Mouse (Mus musculus): ENCODE results near the gene Zfp354b. TPM values are rescaled to one million over a fixed set of nuclear protein-coding genes. Genes with fewer than 3 reads are reported as not detected.

Gene Zfp354b
- polyA plus RNA-seq, 1 experiment from 2014 or later: 1.7 TPM

GRCm38 (mm10) chr11:50938435-50938834 lies 7.0 kb upstream of the Zfp354b start:
- no peaks in the 10 kb centered on the region for H3K27me3 ChIP-seq (ENCODE audit: control insufficient read depth, insufficient read depth, low read length)
- H3K36me3 ChIP-seq (ENCODE audit: control insufficient read depth, insufficient read depth, low read length): no peaks in the 10 kb centered on the region
- ATAC-seq (ENCODE audit: low FRiP score, low TSS enrichment): no peak
- H3K4me1 ChIP-seq (ENCODE audit: control insufficient read depth, insufficient read depth, low read length): 0 out of 2 replicates have a peak, but pooled peaks cover 3% of the 10 kb centered on the region
- H3K9ac ChIP-seq (ENCODE audit: low read depth, low read length): no peak overlapping the region
- H3K4me2 ChIP-seq (replicated peaks; ENCODE audit: low read depth, low read length): no peak overlapping the region
- no peak overlapping the region for H3K4me3 ChIP-seq (ENCODE audit: low read length)
- no peak overlapping the region for H3K27ac ChIP-seq (ENCODE audit: low read depth, low read length)
- H3K9me3 ChIP-seq (ENCODE audit: control insufficient read depth, low read length): no peaks in the 10 kb centered on the region
- WGBS: 79% methylated on average over 8 of the region's 8 CpGs

GRCm38 (mm10) chr11:50932040-50932439 lies 607 bp upstream of the Zfp354b start:
- H3K4me3 ChIP-seq (ENCODE audit: low read length): peak overlapping the region; percentile 63; the same call in 1 of the 2 replicates
- peak overlapping the region; percentile 96; the same call in 1 of the 2 replicates for H3K4me2 ChIP-seq (replicated peaks; ENCODE audit: low read depth, low read length)
- no peaks in the 10 kb centered on the region for H3K9me3 ChIP-seq (ENCODE audit: control insufficient read depth, low read length)
- no peaks in the 10 kb centered on the region for H3K36me3 ChIP-seq (ENCODE audit: control insufficient read depth, insufficient read depth, low read length)
- WGBS: 92% methylated on average over 1 of the region's 1 CpGs
- H3K27me3 ChIP-seq (ENCODE audit: control insufficient read depth, insufficient read depth, low read length): no peaks in the 10 kb centered on the region
- no peak overlapping the region for H3K9ac ChIP-seq (ENCODE audit: low read depth, low read length)
- H3K4me1 ChIP-seq (ENCODE audit: control insufficient read depth, insufficient read depth, low read length): no peaks in the 10 kb centered on the region
- no peak overlapping the region for H3K27ac ChIP-seq (ENCODE audit: low read depth, low read length)
- no peak for ATAC-seq (ENCODE audit: low FRiP score, low TSS enrichment)

- no peaks in the 10 kb centered on the region for H3K27me3 ChIP-seq (ENCODE audit: control insufficient read depth, insufficient read depth, low read length)
- H3K27ac ChIP-seq (ENCODE audit: low read depth, low read length): no peak overlapping the region
- peak; percentile 63 for ATAC-seq (ENCODE audit: low FRiP score, low TSS enrichment)
- H3K9me3 ChIP-seq (ENCODE audit: control insufficient read depth, low read length): no peaks in the 10 kb centered on the region
- H3K4me3 ChIP-seq (ENCODE audit: low read length): peak overlapping the region; percentile 63
- no peaks in the 10 kb centered on the region for H3K36me3 ChIP-seq (ENCODE audit: control insufficient read depth, insufficient read depth, low read length)
- H3K4me2 ChIP-seq (replicated peaks; ENCODE audit: low read depth, low read length): peak overlapping the region; percentile 96
- peak overlapping the region; percentile 65 for H3K9ac ChIP-seq (ENCODE audit: low read depth, low read length)
- no peaks in the 10 kb centered on the region for H3K4me1 ChIP-seq (ENCODE audit: control insufficient read depth, insufficient read depth, low read length)
- WGBS: 1% methylated on average over 16 of the region's 16 CpGs
Observed at GRCm38 (mm10) chr11:50931021-50931420, 412 bp downstream of the Zfp354b start.

- no peak for ATAC-seq (ENCODE audit: low FRiP score, low TSS enrichment)
- no peaks in the 10 kb centered on the region for H3K36me3 ChIP-seq (ENCODE audit: control insufficient read depth, insufficient read depth, low read length)
- peak overlapping the region; percentile 96 for H3K4me2 ChIP-seq (replicated peaks; ENCODE audit: low read depth, low read length)
- peak overlapping the region; percentile 65; the same call in 1 of the 2 replicates for H3K9ac ChIP-seq (ENCODE audit: low read depth, low read length)
- no peaks in the 10 kb centered on the region for H3K9me3 ChIP-seq (ENCODE audit: control insufficient read depth, low read length)
- peak overlapping the region; percentile 63 for H3K4me3 ChIP-seq (ENCODE audit: low read length)
- 18% methylated on average over 14 of the region's 14 CpGs for WGBS
- no peaks in the 10 kb centered on the region for H3K27me3 ChIP-seq (ENCODE audit: control insufficient read depth, insufficient read depth, low read length)
- H3K4me1 ChIP-seq (ENCODE audit: control insufficient read depth, insufficient read depth, low read length): no peaks in the 10 kb centered on the region
- H3K27ac ChIP-seq (ENCODE audit: low read depth, low read length): no peak overlapping the region
Observed at GRCm38 (mm10) chr11:50930469-50931014, 891 bp downstream of the Zfp354b start.

GRCm38 (mm10) chr11:50915671-50916320 lies 15.6 kb downstream of the Zfp354b start, which contains the start of gene Zfp2:
Gene Zfp2, minus strand, starts transcription at chr11:50916165.
- ATAC-seq (ENCODE audit: low FRiP score, low TSS enrichment): peak; percentile 96
- H3K9ac ChIP-seq (ENCODE audit: low read depth, low read length): peak within 1 kb of the TSS; percentile 78
- H3K4me2 ChIP-seq (replicated peaks; ENCODE audit: low read depth, low read length): peak within 1 kb of the TSS; percentile 40
- H3K27me3 ChIP-seq (ENCODE audit: control insufficient read depth, insufficient read depth, low read length): no peaks in the 10 kb centered on the region
- peak within 1 kb of the TSS; percentile 86 for H3K4me3 ChIP-seq (ENCODE audit: low read length)
- peaks cover 14% of the 10 kb centered on the region for H3K36me3 ChIP-seq (ENCODE audit: control insufficient read depth, insufficient read depth, low read length)
- no peaks in the 10 kb centered on the region for H3K4me1 ChIP-seq (ENCODE audit: control insufficient read depth, insufficient read depth, low read length)
- 0 out of 2 replicates have a peak, but pooled peaks cover 2% of the 10 kb centered on the region for H3K9me3 ChIP-seq (ENCODE audit: control insufficient read depth, low read length)
- whole genome bisulfite sequencing: under 1% methylated on average over 42 of the region's 47 CpGs
- peak within 1 kb of the TSS; percentile 79; the same call in 1 of the 2 replicates for H3K27ac ChIP-seq (ENCODE audit: low read depth, low read length)

- no peak overlapping the region for H3K9ac ChIP-seq (ENCODE audit: low read depth, low read length)
Observed at GRCm38 (mm10) chr11:50914461-50914860, 17.0 kb downstream of the Zfp354b start.

GRCm38 (mm10) chr11:50913301-50913700 lies 18.1 kb downstream of the Zfp354b start:
- ATAC-seq (ENCODE audit: low FRiP score, low TSS enrichment): no peak
- H3K4me3 ChIP-seq (ENCODE audit: low read length): no peak overlapping the region
- 95% methylated on average over 1 of the region's 1 CpGs for whole genome bisulfite sequencing
- H3K4me1 ChIP-seq (ENCODE audit: control insufficient read depth, insufficient read depth, low read length): no peaks in the 10 kb centered on the region
- H3K9me3 ChIP-seq (ENCODE audit: control insufficient read depth, low read length): 0 out of 2 replicates have a peak, but pooled peaks cover 2% of the 10 kb centered on the region
- no peak overlapping the region for H3K9ac ChIP-seq (ENCODE audit: low read depth, low read length)
- H3K27me3 ChIP-seq (ENCODE audit: control insufficient read depth, insufficient read depth, low read length): no peaks in the 10 kb centered on the region
- H3K4me2 ChIP-seq (replicated peaks; ENCODE audit: low read depth, low read length): no peak overlapping the region
- peaks cover 34% of the 10 kb centered on the region for H3K36me3 ChIP-seq (ENCODE audit: control insufficient read depth, insufficient read depth, low read length)
- no peak overlapping the region for H3K27ac ChIP-seq (ENCODE audit: low read depth, low read length)

More at GRCm38 (mm10) chr11:50914461-50914860, 17.0 kb downstream of the Zfp354b start:
- no peaks in the 10 kb centered on the region for H3K4me1 ChIP-seq (ENCODE audit: control insufficient read depth, insufficient read depth, low read length)
- ATAC-seq (ENCODE audit: low FRiP score, low TSS enrichment): no peak
- no peak overlapping the region for H3K27ac ChIP-seq (ENCODE audit: low read depth, low read length)
- H3K27me3 ChIP-seq (ENCODE audit: control insufficient read depth, insufficient read depth, low read length): no peaks in the 10 kb centered on the region
- 90% methylated on average over 3 of the region's 3 CpGs for WGBS
- 0 out of 2 replicates have a peak, but pooled peaks cover 2% of the 10 kb centered on the region for H3K9me3 ChIP-seq (ENCODE audit: control insufficient read depth, low read length)
- H3K4me2 ChIP-seq (replicated peaks; ENCODE audit: low read depth, low read length): no peak overlapping the region
- H3K4me3 ChIP-seq (ENCODE audit: low read length): no peak overlapping the region
- peaks cover 26% of the 10 kb centered on the region for H3K36me3 ChIP-seq (ENCODE audit: control insufficient read depth, insufficient read depth, low read length)

GRCm38 (mm10) chr11:50908136-50908535 lies 23.3 kb downstream of the Zfp354b start:
- WGBS: 92% methylated on average over 5 of the region's 5 CpGs
- Histone ChIP-seq H3K36me3 (ENCODE audit: control insufficient read depth, insufficient read depth, low read length) (peaks cover 79% of the 10 kb centered on the region), H3K9ac (ENCODE audit: low read depth, low read length) (no peak overlapping the region), H3K27me3 (ENCODE audit: control insufficient read depth, insufficient read depth, low read length) (no peaks in the 10 kb centered on the region), H3K9me3 (ENCODE audit: control insufficient read depth, low read length) (peaks cover 24% of the 10 kb centered on the region), H3K27ac (ENCODE audit: low read depth, low read length) (no peak overlapping the region), H3K4me1 (ENCODE audit: control insufficient read depth, insufficient read depth, low read length) (no peaks in the 10 kb centered on the region), H3K4me3 (ENCODE audit: low read length) (no peak overlapping the region), H3K4me2 (replicated peaks; ENCODE audit: low read depth, low read length) (no peak overlapping the region)
- no peak for ATAC-seq (ENCODE audit: low FRiP score, low TSS enrichment)

- WGBS: 84% methylated on average over 1 of the region's 1 CpGs
- no peaks in the 10 kb centered on the region for H3K27me3 ChIP-seq (ENCODE audit: control insufficient read depth, insufficient read depth, low read length)
- H3K36me3 ChIP-seq (ENCODE audit: control insufficient read depth, insufficient read depth, low read length): peaks cover 29% of the 10 kb centered on the region
- peaks cover 48% of the 10 kb centered on the region for H3K9me3 ChIP-seq (ENCODE audit: control insufficient read depth, low read length)
- H3K4me1 ChIP-seq (ENCODE audit: control insufficient read depth, insufficient read depth, low read length): no peaks in the 10 kb centered on the region
- H3K4me2 ChIP-seq (replicated peaks; ENCODE audit: low read depth, low read length): no peak overlapping the region
- H3K27ac ChIP-seq (ENCODE audit: low read depth, low read length): no peak overlapping the region
- no peak for ATAC-seq (ENCODE audit: low FRiP score, low TSS enrichment)
- no peak overlapping the region for H3K4me3 ChIP-seq (ENCODE audit: low read length)
- H3K9ac ChIP-seq (ENCODE audit: low read depth, low read length): no peak overlapping the region
Observed at GRCm38 (mm10) chr11:50897359-50897758, 34.1 kb downstream of the Zfp354b start.
